Mouse (Mus musculus) spleen, adult 2 months (tissue): ENCODE measurements around the gene Hcn3.

Experiments used
- CTCF ChIP-seq: fragments of 200-500 bp; IDR thresholded peaks from 2 replicates; pipeline ENCODE4 v1.5.1; 2011; ENCODE audit warnings: mild to moderate bottlenecking, inconsistent platforms; ENCODE audit not compliant: insufficient read depth, insufficient read length, insufficient replicate concordance; ENCODE audit errors: extremely low read depth
- POLR2A ChIP-seq: fragments of 200-500 bp; IDR thresholded peaks from 2 replicates; pipeline ENCODE4 v1.6.1; 2011; ENCODE audit warnings: low read depth, low read length, inconsistent platforms

DNA sequence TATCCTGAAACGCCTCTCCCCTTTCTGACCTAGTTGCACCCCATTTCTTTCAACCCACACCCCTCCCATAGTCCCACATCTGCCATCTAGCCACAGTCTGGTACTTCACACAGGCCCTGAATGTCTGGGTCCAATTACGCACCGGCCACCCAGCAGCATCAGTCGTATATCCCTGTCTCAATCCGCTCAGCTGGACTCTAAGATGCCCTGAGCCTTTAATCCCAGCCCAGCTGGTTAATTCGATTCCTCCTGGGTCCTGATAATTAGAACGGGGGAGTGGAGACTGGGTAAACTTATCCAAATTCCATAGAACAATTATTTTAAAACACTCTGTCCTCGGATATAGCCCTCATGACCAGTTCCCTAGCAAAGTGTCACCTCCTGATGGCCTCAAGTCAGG lies 14.4 kb downstream of the Hcn3 start:
- TF ChIP-seq CTCF (no peak), POLR2A (no peak)
